1 mouse cellular context compared by ENCODE assay signal in the genomic region with DNA sequence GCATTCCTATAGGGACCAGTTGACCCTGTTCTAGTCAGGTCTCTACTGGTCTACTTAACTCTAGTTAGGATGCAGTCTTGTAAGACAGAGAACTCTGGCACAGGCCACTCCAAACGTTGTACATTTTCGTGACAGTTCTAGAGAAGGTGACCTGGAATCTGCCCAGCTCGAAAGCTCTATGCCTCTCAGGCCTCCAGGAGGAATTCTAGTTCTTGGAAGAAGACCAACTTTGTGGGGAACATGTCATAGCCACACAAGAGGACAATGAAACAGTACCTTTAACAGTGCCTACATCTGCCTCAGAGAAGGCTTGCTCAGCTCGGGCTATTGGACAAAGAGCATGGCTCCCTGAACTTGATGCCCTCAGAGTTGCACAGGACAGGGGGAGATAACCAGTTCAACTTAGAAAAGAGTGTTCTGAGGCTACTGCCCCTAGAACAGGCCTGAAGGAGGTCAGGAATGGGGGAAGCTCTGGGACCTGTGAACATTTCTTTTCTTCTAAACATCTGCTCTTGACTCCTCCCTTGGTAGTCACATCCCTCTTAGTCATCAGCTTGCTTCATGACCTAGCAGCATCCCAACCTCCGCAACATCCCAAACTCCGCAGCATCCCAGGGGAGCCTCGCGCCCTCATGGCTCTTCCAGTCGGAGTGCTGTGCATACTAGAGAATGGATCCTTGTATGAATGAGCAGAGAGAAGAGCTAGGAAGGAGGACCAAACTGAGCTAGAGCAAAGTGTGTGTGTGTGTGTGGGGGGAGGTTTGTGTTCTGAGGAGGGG.
TF ChIP-seq lines count a peak whose summit lies in the region.

No protein-coding gene starts in this region.

TF ChIP-seq in C2C12, 6 proteins besides CTCF, POLR2A, EP300 and RAD21:
- TF ChIP-seq MAX (IDR thresholded peaks at IDR 0.05) (peak; percentile 63), CEBPB (IDR thresholded peaks at IDR 0.05; ENCODE audit: low read depth) (peak; percentile 67), FOSL1 (IDR thresholded peaks at IDR 0.05; ENCODE audit: insufficient read depth, low read length, poor library complexity, severe bottlenecking) (peak; percentile 15), MYOG (IDR thresholded peaks at IDR 0.05; ENCODE audit: control insufficient read depth, extremely low read depth, insufficient read length) (no peak), MYOD1 (IDR thresholded peaks at IDR 0.05; ENCODE audit: control insufficient read depth, insufficient read length, low read depth) (no peak), USF1 (IDR thresholded peaks at IDR 0.05; ENCODE audit: low read depth) (no peak)
